Mouse (Mus musculus) layer of hippocampus, adult 6 months (tissue): ENCODE data around the gene Tspan3. TPM values are rescaled to one million over a fixed set of nuclear protein-coding genes. Genes with fewer than 3 reads are reported as not detected.

Source experiments
- long read RNA-seq, 2 experiments: library from polyadenylated mRNA; unstranded; transcript quantifications; one replicate each; pipeline ENCODE4 v2.0.0; 2019 to 2020
- polyA plus RNA-seq: library from polyadenylated mRNA; unstranded; fragments of <200 nt; fragmentation: Nextera tagmentation; gene quantifications from 2 replicates; pipeline ENCODE4 v1.2.3, GENCODE M21; 2021

Tspan3 gene
- 792 and 815 TPM in 2 replicates for polyA plus RNA-seq
- long read RNA-seq, experiment 1, transcript Tspan3-201 (7 exons, 1,716 nt) = major isoform, 1,305 of 1,401 reads
- long read RNA-seq, experiment 1, partial matches to known transcripts = 65 of 1,401 reads
- long read RNA-seq, experiment 1, other reads (novel, unspliced or antisense) = 31 of 1,401 reads
- long read RNA-seq, experiment 2, transcript Tspan3-201 (7 exons, 1,716 nt) = major isoform, 3,676 of 3,728 reads
- long read RNA-seq, experiment 2, partial matches to known transcripts = 19 of 3,728 reads
- long read RNA-seq, experiment 2, other reads (novel, unspliced or antisense) = 33 of 3,728 reads

GRCm38 (mm10) chr9:56165377-56165776, at the start of gene Tspan3:
Gene Tspan3 (minus strand): TSS chr9:56165477.

GRCm38 (mm10) chr9:56089778-56090520, 75.3 kb downstream of the Tspan3 start, which contains the start of gene Pstpip1:
Gene Pstpip1 (plus strand): TSS chr9:56089962.

Other genes with a start within 250 kb of the Tspan3 start
- gene Scaper, start 227.4 kb downstream of the Tspan3 start, polyA plus RNA-seq = 7.8 and 8.3 TPM in 2 replicates
- not detected in 2 replicates for gene 4930563M21Rik, start 154.9 kb downstream of the Tspan3 start, polyA plus RNA-seq
- 143 and 154 TPM in 2 replicates for gene Rcn2, start 123.6 kb downstream of the Tspan3 start, polyA plus RNA-seq
- 1.1 and 2.2 TPM in 2 replicates for gene Pstpip1, start 75.5 kb downstream of the Tspan3 start, polyA plus RNA-seq